Comparison of ENCODE assay signal across 27 mouse cellular contexts in genomic region chr4:118220756-118221155, GRCm38 (mm10). TPM values are rescaled to one million over a fixed set of nuclear protein-coding genes. Genes with fewer than 3 reads are reported as not detected.
DNase-seq lines count a peak whose midpoint lies in the region; ATAC-seq and TF ChIP-seq lines count a peak whose summit lies in the region.
"Had no signal": no experiment of that assay in that cellular context is flagged by ENCODE, and none has a peak within 500 bp of the region (broad histone marks: within the 10 kb centered on the region; RNA-seq: fewer than 3 reads in every experiment).

No protein-coding gene starts in this region.

- no peak overlapping the region for H3K4me3 ChIP-seq in intestine, postnatal 0 days (ENCODE audit: low read depth, low read length)
- no peak overlapping the region for H3K4me3 ChIP-seq in intestine, embryonic 15.5 days (replicated peaks)
- no peak overlapping the region for H3K4me3 ChIP-seq in kidney, adult 2 months (ENCODE audit: insufficient read depth, low read depth, low read length)
- H3K4me3 ChIP-seq: gastrocnemius, adult 2 months; hindbrain, embryonic 12.5 days; limb, embryonic 13.5 days; lung, embryonic 15.5 days; midbrain, embryonic 12.5 days; myocyte; neural tube, embryonic 13.5 days had no signal

- 81% methylated on average over 9 of the region's 9 CpGs for WGBS in intestine, postnatal 0 days
- 85% methylated on average over 9 of the region's 9 CpGs for WGBS in intestine, embryonic 15.5 days
- 49% methylated on average over 9 of the region's 9 CpGs for WGBS in kidney, adult 2 months

- ATAC-seq in intestine, postnatal 0 days, result no peak
- no peak for ATAC-seq in intestine, embryonic 15.5 days
- ATAC-seq in inflammation-experienced regulatory T-cells, adult 6 months, result no peak
- ATAC-seq: forebrain, embryonic 14.5 days; hindbrain, postnatal 0 days had no signal

- peaks cover 97% of the 10 kb centered on the region for H3K36me3 ChIP-seq in intestine, postnatal 0 days (ENCODE audit: control insufficient read depth, insufficient read depth)
- peaks cover 70% of the 10 kb centered on the region for H3K36me3 ChIP-seq in intestine, embryonic 15.5 days
- peaks cover 2% of the 10 kb centered on the region; the same call in 1 of the 2 replicates for H3K36me3 ChIP-seq in kidney, adult 2 months (ENCODE audit: control insufficient read depth, insufficient read depth, low read length)

- no peak overlapping the region for H3K4me2 ChIP-seq in intestine, postnatal 0 days (replicated peaks; ENCODE audit: low read depth)
- no peak overlapping the region for H3K4me2 ChIP-seq in intestine, embryonic 15.5 days (replicated peaks)
- H3K4me2 ChIP-seq: heart, embryonic 11.5 days; hindbrain, embryonic 12.5 days; limb, embryonic 13.5 days; liver, embryonic 11.5 days; lung, embryonic 15.5 days; midbrain, embryonic 12.5 days; neural tube, embryonic 13.5 days had no signal

- no peaks in the 10 kb centered on the region for H3K27me3 ChIP-seq in intestine, postnatal 0 days (replicated peaks; ENCODE audit: control insufficient read depth, insufficient read depth, low read length)
- no peaks in the 10 kb centered on the region for H3K27me3 ChIP-seq in intestine, embryonic 15.5 days (replicated peaks)
- no peaks in the 10 kb centered on the region for H3K27me3 ChIP-seq in kidney, adult 2 months (replicated peaks; ENCODE audit: control insufficient read depth, insufficient read depth, low read length)
- H3K27me3 ChIP-seq: hindbrain, embryonic 12.5 days; limb, embryonic 13.5 days; lung, embryonic 15.5 days; midbrain, embryonic 12.5 days; neural tube, embryonic 13.5 days had no signal

- no peak overlapping the region for H3K9ac ChIP-seq in intestine, postnatal 0 days (ENCODE audit: low read depth, low read length)
- H3K9ac ChIP-seq in intestine, embryonic 15.5 days, result no peak overlapping the region
- H3K9ac ChIP-seq: hindbrain, embryonic 12.5 days; limb, embryonic 13.5 days; lung, embryonic 15.5 days; midbrain, embryonic 12.5 days; neural tube, embryonic 13.5 days had no signal

- no peak for TF ChIP-seq POLR2A in kidney, adult 2 months (IDR thresholded peaks at IDR 0.05; ENCODE audit: low read depth, low read length)

- TF ChIP-seq CTCF in intestine, postnatal 0 days (IDR thresholded peaks at IDR 0.05; ENCODE audit: low read depth), result no peak
- TF ChIP-seq CTCF in kidney, adult 2 months (conservative IDR thresholded peaks at IDR 0.05; ENCODE audit: insufficient read depth, insufficient read length, low read depth, low read length), result no peak

- H3K4me1 ChIP-seq in intestine, postnatal 0 days (replicated peaks; ENCODE audit: control insufficient read depth, insufficient read depth, low read length), result no peaks in the 10 kb centered on the region
- H3K4me1 ChIP-seq in intestine, embryonic 15.5 days (replicated peaks), result no peaks in the 10 kb centered on the region
- peaks cover 16% of the 10 kb centered on the region for H3K4me1 ChIP-seq in kidney, adult 2 months (ENCODE audit: control insufficient read depth, insufficient read depth, low read length)
- H3K4me1 ChIP-seq: hindbrain, embryonic 12.5 days; limb, embryonic 13.5 days; lung, embryonic 15.5 days; midbrain, embryonic 12.5 days; neural tube, embryonic 13.5 days had no signal

- peak; percentile 59 for DNase-seq in kidney, adult 2 months
- DNase-seq in kidney, postnatal 10 days, result peak; percentile 46
- peak; percentile 64 for DNase-seq in yolk sac, embryonic 10.5 days (ENCODE audit: low spot score)
- DNase-seq in right cerebral cortex, postnatal 4 days, result no peak
- DNase-seq: adrenal gland, postnatal 25 days; cerebellum, adult 2 months; cerebellum, postnatal 14 days; gastrocnemius, adult 2 months; gastrocnemius, postnatal 36 days; heart, adult 18-20 months; heart, postnatal 36 days; right cerebral cortex, postnatal 14 days; spleen, adult 18-20 months; thymus, postnatal 14 days had no signal

- H3K9me3 ChIP-seq in intestine, postnatal 0 days (ENCODE audit: control insufficient read depth), result no peaks in the 10 kb centered on the region
- H3K9me3 ChIP-seq in intestine, embryonic 15.5 days, result no peaks in the 10 kb centered on the region
- H3K9me3 ChIP-seq: hindbrain, embryonic 12.5 days; limb, embryonic 13.5 days; lung, embryonic 15.5 days; midbrain, embryonic 12.5 days; neural tube, embryonic 13.5 days had no signal

- H3K27ac ChIP-seq in intestine, postnatal 0 days (ENCODE audit: low read depth, low read length), result peak overlapping the region; percentile 21; the same call in 1 of the 2 replicates
- H3K27ac ChIP-seq in intestine, embryonic 15.5 days, result no peak overlapping the region
- H3K27ac ChIP-seq in kidney, adult 2 months (ENCODE audit: insufficient read depth, low read depth, low read length), result 0 out of 2 replicates have a peak overlapping the region, but pooled peaks have one; percentile 7
- H3K27ac ChIP-seq: gastrocnemius, adult 2 months; hindbrain, embryonic 12.5 days; hindbrain, postnatal 0 days; limb, embryonic 13.5 days; lung, embryonic 15.5 days; midbrain, embryonic 12.5 days; neural tube, embryonic 13.5 days had no signal

RNA-seq across cellular contexts. Expression of gene Kdm4a, which starts 40.9 kb away (rescaled TPM):
- polyA plus RNA-seq in intestine, postnatal 0 days (2015; fragmentation: Nextera tagmentation; extraction: Ambion mirVana), result 11.6 and 13.1 TPM in 2 replicates
- 24.7 and 25.2 TPM in 2 replicates for polyA plus RNA-seq in intestine, embryonic 15.5 days (2015; fragmentation: Nextera tagmentation; extraction: Ambion mirVana)
- 31.9 and 34.0 TPM in 2 replicates for polyA plus RNA-seq in kidney, adult 2 months (2012; rRNA removed)
- 10 to 100 TPM in 1 of 3 experiments, 1 to 10 TPM in 2; 3.9 to 12.4 (median 6.9) TPM for polyA plus RNA-seq in inflammation-experienced regulatory T-cells, adult 6 months (2017; shearing (Covaris generic))
